8 mouse cellular contexts compared by ENCODE assay signal in the genomic region with DNA sequence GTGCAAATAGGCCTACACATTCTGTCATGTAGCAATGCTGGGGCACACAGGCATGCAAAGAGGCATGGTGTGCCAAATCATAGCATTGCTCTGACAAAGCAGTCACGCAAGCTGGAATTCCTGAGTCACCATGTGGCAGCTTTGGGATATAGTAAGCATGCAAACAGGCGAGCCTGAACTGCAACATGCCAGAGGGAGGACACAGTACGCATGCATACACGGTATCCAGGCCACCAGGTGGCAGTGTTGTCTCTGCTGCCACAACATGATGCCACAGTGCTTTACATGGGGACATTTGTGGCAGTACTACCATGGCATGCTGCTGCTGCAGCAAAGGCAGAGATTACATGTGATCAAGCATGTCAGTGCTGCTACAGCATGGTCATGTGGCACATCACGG. TPM values are rescaled to one million over a fixed set of nuclear protein-coding genes. Genes with fewer than 3 reads are reported as not detected.
DNase-seq lines count a peak whose midpoint lies in the region.

No protein-coding gene starts in this region.

- DNase-seq in ZHBTc4 (ENCODE audit: low read depth, low spot score), result peak; percentile 84
- DNase-seq in cerebellum, postnatal 25 days, result peak; percentile 61 to 78
- DNase-seq in gastrocnemius, adult 8-10 months (ENCODE audit: low spot score in 2 of 2), result peak; percentile 59 to 62
- peak; percentile 81 for DNase-seq in induced T-regulatory cell, adult 2 months (ENCODE audit: low read depth)
- peak; percentile 50 to 65 for DNase-seq in left cerebral cortex, adult 8-10 months (ENCODE audit: low spot score in 2 of 2)
- peak; percentile 84 for DNase-seq in mesoderm, embryonic 11.5 days (ENCODE audit: low read depth, low spot score)
- DNase-seq in right cerebral cortex, postnatal 25 days, result peak; percentile 70
- peak; percentile 53 for DNase-seq in yolk sac, embryonic 10.5 days (ENCODE audit: low spot score)

RNA-seq across cellular contexts. Expression of gene P4ha1, which starts 26.8 kb away (rescaled TPM):
- 10 to 100 TPM; 30.9 to 40.8 (median 32.1) TPM for total RNA-seq in gastrocnemius, adult 8-10 months (2022)
- total RNA-seq in left cerebral cortex, adult 8-10 months (2022), result 10 to 100 TPM; 30.4 to 37.8 (median 35.9) TPM

Comparison
In these comparisons a context has a peak if more than half of its experiments do, and no peak if none do; other contexts are left out.
1. Peak in every context shown above with its lines: DNase-seq.